ENCODE assay signal across 9 mouse cellular contexts in genomic region chr1:132609048-132609634, GRCm38 (mm10).
DNase-seq lines count a peak whose midpoint lies in the region; ATAC-seq and TF ChIP-seq lines count a peak whose summit lies in the region.
"Had no signal": no experiment of that assay in that cellular context is flagged by ENCODE, and none has a peak within 500 bp of the region (broad histone marks: within the 10 kb centered on the region; RNA-seq: fewer than 3 reads in every experiment).

No protein-coding gene starts in this region.

- no peaks in the 10 kb centered on the region for H3K4me1 ChIP-seq in kidney, embryonic 14.5 days (ENCODE audit: control insufficient read depth, insufficient read depth, low read length)
- no peaks in the 10 kb centered on the region for H3K4me1 ChIP-seq in MEL (ENCODE audit: control insufficient read depth in 1 of 2, insufficient read depth in 2 of 2, low read length in 2 of 2)
- no peaks in the 10 kb centered on the region for H3K4me1 ChIP-seq in neural tube, embryonic 12.5 days

- peak; percentile 31 for DNase-seq in kidney, adult 11 months
- DNase-seq in MEL (ENCODE audit: low read depth, low spot score) = peak; percentile 65
- peak; percentile 73 for DNase-seq in cerebellum, adult 8-10 months
- DNase-seq in gastrocnemius, postnatal 10 days = peak; percentile 65
- DNase-seq in left cerebral cortex, postnatal 4 days = peak; percentile 76
- peak; percentile 48 for DNase-seq in thymus, postnatal 25 days

- intact Hi-C loops in left cerebral cortex, postnatal 4 days (cut with DNase I) = no loop called here

- no peaks in the 10 kb centered on the region for H3K36me3 ChIP-seq in kidney, embryonic 14.5 days (ENCODE audit: control insufficient read depth, insufficient read depth, low read length)
- no peaks in the 10 kb centered on the region for H3K36me3 ChIP-seq in MEL (ENCODE audit: control insufficient read depth in 1 of 2, insufficient read depth in 2 of 2, low read length in 2 of 2)
- H3K36me3 ChIP-seq in neural tube, embryonic 12.5 days = peaks cover 67% of the 10 kb centered on the region

- H3K9me3 ChIP-seq in kidney, embryonic 14.5 days (ENCODE audit: control insufficient read depth, low read length) = no peaks in the 10 kb centered on the region
- no peaks in the 10 kb centered on the region for H3K9me3 ChIP-seq in MEL (replicated peaks; ENCODE audit: insufficient read depth, low read length)
- no peaks in the 10 kb centered on the region for H3K9me3 ChIP-seq in neural tube, embryonic 12.5 days
- H3K9me3 ChIP-seq: megakaryocyte, embryonic 14.5 days had no signal

- no peak for TF ChIP-seq POLR2A in MEL (IDR thresholded peaks at IDR 0.05; ENCODE audit: control insufficient read depth in 1 of 2, insufficient read depth in 1 of 2, low read depth in 1 of 2, low read length in 2 of 2, poor library complexity in 1 of 2)

- 36% methylated on average over 4 of the region's 4 CpGs for WGBS in kidney, embryonic 14.5 days
- WGBS in neural tube, embryonic 12.5 days = 41% methylated on average over 4 of the region's 4 CpGs

- no peaks in the 10 kb centered on the region for H3K79me2 ChIP-seq in MEL (ENCODE audit: control insufficient read depth, insufficient read depth, low read length, poor library complexity)

- TF ChIP-seq CTCF in MEL (IDR thresholded peaks at IDR 0.05 in 2 of 3, conservative IDR thresholded peaks at IDR 0.05 in 1 of 3; ENCODE audit: control insufficient read depth in 1 of 3, insufficient read depth in 1 of 3, low read depth in 2 of 3, low read length in 3 of 3, poor library complexity in 1 of 3, severe bottlenecking in 1 of 3) = peak; percentile 63 to 88 (median 75)

- peak; percentile 33 for TF ChIP-seq RAD21 in MEL (IDR thresholded peaks at IDR 0.05; ENCODE audit: low read depth, low read length)

- H3K4me3 ChIP-seq in kidney, embryonic 14.5 days (ENCODE audit: low read length) = no peak overlapping the region
- no peak overlapping the region for H3K4me3 ChIP-seq in MEL (ENCODE audit: control insufficient read depth in 1 of 2, insufficient read depth in 1 of 2, low read depth in 2 of 2, low read length in 2 of 2)
- H3K4me3 ChIP-seq in neural tube, embryonic 12.5 days = no peak overlapping the region
- H3K4me3 ChIP-seq: megakaryocyte, embryonic 14.5 days had no signal

- no peak for TF ChIP-seq EP300 in MEL (IDR thresholded peaks at IDR 0.05; ENCODE audit: low read depth in 1 of 2, low read length in 2 of 2)

- no peak overlapping the region for H3K9ac ChIP-seq in kidney, embryonic 14.5 days (ENCODE audit: low read depth, low read length)
- no peak overlapping the region for H3K9ac ChIP-seq in MEL (ENCODE audit: control insufficient read depth, low read depth, low read length, poor library complexity, severe bottlenecking)
- H3K9ac ChIP-seq in neural tube, embryonic 12.5 days = no peak overlapping the region

- no peak overlapping the region for H3K4me2 ChIP-seq in kidney, embryonic 14.5 days (replicated peaks; ENCODE audit: low read depth, low read length)
- H3K4me2 ChIP-seq in neural tube, embryonic 12.5 days (replicated peaks) = no peak overlapping the region

- no peak overlapping the region for H3K27ac ChIP-seq in kidney, embryonic 14.5 days (ENCODE audit: low read depth, low read length)
- H3K27ac ChIP-seq in MEL (ENCODE audit: control insufficient read depth, low read depth, low read length) = no peak overlapping the region
- H3K27ac ChIP-seq in neural tube, embryonic 12.5 days = no peak overlapping the region

- ATAC-seq in kidney, embryonic 14.5 days (ENCODE audit: low FRiP score, low TSS enrichment) = no peak
- peak; percentile 58 for ATAC-seq in neural tube, embryonic 12.5 days (ENCODE audit: low FRiP score, low read depth)

- H3K27me3 ChIP-seq in kidney, embryonic 14.5 days (ENCODE audit: control insufficient read depth, insufficient read depth, low read length) = no peaks in the 10 kb centered on the region
- H3K27me3 ChIP-seq in MEL (ENCODE audit: control insufficient read depth in 1 of 2, insufficient read depth in 2 of 2, low read length in 2 of 2) = peaks cover 1 to 6% of the 10 kb centered on the region in 2 experiments; a peak in 3 of 4 replicates
- H3K27me3 ChIP-seq in neural tube, embryonic 12.5 days (replicated peaks) = no peaks in the 10 kb centered on the region

TF ChIP-seq in MEL, 35 proteins besides CTCF, POLR2A, EP300 and RAD21:
- TF ChIP-seq SMC3 (IDR thresholded peaks at IDR 0.05; ENCODE audit: low read depth, low read length) (peak; percentile 31), KAT2A (conservative IDR thresholded peaks at IDR 0.05; ENCODE audit: low read depth, low read length) (no peak)
